Mouse (Mus musculus): ENCODE results near the gene Zmiz1.

The Zmiz1 gene

DNA sequence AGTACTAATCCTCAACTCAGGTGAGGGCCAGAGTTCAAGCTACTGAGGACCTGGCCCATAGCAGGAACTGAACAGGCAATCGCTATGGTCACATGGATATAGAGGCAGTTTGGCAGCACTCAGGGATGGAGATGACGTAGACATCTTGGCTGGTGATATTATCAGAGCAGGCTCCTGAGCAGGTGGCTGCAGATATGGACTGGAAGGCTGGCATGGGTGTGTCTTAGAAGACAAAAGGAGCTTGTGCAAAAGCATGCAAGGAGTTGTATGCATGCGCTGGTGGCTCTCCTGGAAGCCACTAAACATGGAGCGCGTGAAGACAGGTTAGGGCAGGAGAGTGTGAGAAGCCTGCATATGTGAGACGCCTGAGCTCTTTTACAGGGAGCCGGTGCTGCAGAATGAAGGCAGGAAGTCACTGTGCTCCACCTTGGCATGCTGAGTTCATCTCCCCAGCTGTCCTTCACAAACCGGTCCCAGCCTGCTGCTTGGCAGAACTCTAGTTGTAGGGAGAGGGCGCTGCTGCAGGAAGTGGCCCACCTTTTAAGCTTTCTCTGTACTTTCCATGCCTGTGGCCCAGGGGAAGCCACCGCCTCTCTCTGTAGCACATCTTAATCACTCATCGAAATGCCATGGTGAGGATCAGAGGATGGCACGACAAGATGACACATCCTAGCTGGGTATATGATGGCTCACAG, 4.8 kb upstream of the Zmiz1 start:
- in situ Hi-C loops (cut with MboI, MseI), result loop anchor here (10.0 to 25.0 kb wide), 2 partner anchors 111 to 967 kb away; partner anchors contain the start of genes Polr3a and Rps24

DNA sequence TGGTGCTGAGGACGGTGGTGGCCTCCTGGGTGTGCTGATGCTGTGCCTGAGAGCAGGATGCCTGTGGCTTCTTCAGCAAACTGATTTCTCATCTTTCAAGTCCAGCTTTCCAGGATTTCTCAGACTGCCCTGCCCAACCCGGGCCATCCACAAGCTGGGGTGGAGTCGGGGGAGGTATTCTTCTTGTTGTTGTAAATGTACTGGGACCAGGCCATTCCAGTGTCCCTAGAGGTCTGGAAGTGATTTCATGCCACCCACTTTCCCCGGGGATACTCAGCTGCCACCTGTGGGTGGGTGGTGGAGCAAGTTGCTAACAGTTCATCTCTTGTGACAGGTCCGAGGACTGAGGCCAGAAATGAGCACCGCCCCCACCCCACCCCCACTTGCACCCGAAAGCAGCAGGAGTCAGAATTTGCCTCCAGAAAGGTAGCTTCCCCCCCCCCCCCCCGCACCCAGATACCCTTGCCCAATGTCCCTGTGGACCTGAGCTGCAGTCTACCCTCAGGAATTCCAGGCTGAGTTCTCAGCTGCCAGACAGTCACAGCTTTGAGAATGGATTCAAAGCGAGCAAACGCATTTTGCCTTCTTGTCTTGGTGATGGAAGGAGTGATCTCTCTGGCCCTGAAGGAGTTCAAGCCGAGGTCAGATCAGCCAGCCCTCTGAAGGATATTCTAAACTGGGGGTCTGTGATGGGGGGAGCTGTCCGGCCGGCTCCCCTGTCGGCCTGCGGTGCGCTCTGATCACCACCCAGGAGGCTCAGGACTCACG, 2.1 kb upstream of the Zmiz1 start:
- in situ Hi-C loops (cut with MboI, MseI), result loop anchor here (5.0 to 25.0 kb wide), 3 partner anchors 108 to 970 kb away; partner anchors contain the start of genes Polr3a and Rps24

DNA sequence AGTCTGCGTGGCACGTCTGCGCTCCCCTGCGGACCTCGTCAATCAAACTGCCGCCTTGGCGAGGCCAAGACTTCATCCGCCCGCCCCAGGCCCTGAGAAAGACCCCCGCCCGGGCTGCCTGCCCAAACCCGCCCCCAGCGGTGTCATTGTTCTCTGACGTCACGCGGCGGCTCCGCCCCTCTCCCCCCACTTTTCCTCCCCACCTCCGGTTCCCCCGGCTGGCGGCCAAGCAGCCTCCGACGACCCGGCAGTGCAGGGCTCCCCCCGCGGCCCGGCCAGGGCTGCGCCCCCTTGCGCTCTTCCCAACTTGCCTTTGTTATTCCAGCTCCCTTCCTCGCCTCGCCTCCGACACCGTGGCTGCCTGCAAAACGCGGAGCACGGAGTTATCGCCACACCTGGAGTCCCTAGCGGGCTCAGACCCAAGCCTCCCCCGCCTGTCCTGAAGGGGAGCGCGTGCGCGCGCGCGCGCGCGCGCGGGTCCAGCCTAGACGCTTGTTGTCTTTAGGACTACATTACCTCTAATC, 1.5 kb upstream of the Zmiz1 start:
- in situ Hi-C loops (cut with MboI, MseI), result loop anchor here (5.0 to 25.0 kb wide), 3 partner anchors 107 to 970 kb away; partner anchors contain the start of genes Polr3a and Rps24

DNA sequence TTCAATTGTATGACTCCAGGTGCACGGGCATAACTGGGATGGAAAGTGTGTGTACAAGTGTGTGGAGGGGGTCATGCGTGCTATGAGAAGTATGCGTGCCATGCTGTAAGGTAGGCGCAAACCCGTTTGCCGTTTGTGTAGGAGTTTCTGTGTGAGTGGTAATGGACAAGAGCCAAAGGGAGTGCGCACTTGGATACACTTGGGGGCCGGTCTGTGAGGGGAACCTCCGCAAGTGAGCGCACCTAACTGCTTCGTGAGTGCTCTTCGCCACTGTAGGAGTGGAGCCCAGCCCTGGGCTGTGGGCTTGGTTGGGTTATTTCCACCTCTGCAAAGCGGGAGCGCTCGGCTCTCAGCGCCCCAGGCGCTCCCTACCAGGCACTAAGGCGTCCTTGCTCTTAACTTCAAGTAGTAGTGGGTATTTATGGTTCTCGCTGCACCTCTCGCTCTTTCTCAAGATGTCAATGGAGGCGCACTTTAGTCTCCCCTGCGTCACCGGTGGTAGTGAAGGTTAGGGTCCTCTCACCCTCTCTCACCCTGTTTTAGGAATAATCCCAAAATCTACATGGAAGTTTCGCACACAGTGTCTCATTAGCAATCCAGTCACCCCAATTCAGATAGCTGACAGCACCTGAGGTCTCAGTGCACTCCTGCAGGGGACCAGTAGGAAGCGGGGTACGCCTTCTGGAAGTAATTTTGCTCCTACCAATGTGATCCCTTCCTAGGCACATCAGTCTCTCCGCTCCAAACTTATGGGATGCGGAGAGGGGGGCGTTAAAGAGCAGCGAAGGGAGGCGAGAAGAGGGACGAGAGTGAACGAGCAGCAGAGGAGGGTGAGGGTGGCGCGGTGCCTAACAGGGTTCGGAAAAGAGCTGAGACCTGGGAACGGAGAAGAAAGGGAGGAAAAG, 622 bp upstream of the Zmiz1 start:
- in situ Hi-C loops (cut with MboI, MseI), result loop anchor here (5.0 to 25.0 kb wide), 3 partner anchors 106 to 971 kb away; partner anchors contain the start of genes Polr3a and Rps24

DNA sequence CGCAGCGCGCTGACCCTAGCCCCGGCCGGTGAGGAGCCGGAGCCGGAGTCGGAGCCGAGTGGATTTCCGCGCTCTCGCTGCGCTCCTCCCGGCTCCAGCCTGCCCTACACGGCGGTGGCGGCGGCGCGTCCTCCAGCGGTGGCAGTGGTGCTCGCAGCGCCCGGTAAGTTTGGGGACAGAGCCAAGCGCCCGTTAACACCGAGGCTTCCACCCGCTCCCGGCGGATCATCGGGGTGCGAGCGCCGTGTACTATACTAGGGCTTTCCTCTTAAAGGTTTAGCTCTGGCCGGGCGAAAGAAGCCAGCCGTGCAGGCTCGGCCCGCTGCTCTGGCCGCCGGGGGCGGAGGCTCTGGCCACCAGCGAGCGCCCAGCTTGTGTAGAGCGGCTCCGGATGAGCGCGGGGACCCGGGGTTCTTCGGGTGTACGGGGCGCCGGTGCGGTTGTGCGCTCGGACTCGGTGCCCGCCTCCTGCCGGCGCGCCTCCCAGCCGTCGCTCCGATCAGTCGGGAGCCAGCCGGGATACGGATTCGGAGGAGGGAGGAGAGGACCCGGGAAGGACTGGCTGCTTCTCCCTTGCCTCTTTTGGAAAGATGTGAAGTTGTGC, 511 bp downstream of the Zmiz1 start:
- in situ Hi-C loops (cut with MboI, MseI), result loop anchor here (5.0 to 25.0 kb wide), 3 partner anchors 105 to 972 kb away; partner anchors contain the start of genes Polr3a and Rps24

DNA sequence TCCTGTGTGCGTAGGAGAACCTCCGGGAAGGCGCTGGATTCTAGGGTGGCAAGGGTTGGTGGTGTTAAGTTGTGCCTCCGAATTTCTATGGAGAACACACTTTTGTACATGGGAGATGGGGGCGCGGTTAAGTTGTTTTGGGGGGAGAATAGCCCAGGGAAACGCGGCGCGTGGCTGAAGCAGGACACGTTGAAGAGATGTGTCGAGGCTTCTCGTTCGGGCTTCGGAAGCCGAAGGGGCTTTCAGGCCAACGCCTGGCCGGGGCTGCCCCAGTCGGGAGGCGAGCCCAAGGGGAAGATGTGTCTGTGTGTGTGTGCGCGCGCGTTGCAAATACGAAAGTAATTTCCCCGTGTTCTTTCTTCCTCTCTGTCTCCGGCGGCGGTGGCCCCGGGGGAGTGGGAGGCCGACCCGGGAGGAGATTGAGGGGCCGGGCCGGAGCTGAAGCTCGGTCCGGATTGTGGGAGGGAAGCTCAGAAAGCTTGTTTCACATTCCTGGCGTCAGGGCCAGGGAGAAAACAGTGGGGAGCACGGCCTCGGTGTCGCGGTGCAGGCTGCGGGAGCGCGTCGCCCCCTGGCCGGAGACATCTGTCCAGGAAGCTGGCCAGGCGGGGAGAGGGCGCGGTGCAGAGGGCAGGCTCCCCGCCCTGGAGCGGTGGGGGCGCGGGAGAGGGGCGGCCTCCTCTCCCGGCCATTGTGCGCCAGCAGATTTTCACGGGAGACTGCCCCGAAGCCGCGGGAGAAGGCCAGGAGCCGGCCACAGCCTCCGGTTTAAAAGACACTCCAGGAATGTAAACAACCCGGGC, 1.2 kb downstream of the Zmiz1 start:
- in situ Hi-C loops (cut with MboI, MseI), result loop anchor here (5.0 to 25.0 kb wide), 3 partner anchors 105 to 973 kb away; partner anchors contain the start of genes Polr3a and Rps24

DNA sequence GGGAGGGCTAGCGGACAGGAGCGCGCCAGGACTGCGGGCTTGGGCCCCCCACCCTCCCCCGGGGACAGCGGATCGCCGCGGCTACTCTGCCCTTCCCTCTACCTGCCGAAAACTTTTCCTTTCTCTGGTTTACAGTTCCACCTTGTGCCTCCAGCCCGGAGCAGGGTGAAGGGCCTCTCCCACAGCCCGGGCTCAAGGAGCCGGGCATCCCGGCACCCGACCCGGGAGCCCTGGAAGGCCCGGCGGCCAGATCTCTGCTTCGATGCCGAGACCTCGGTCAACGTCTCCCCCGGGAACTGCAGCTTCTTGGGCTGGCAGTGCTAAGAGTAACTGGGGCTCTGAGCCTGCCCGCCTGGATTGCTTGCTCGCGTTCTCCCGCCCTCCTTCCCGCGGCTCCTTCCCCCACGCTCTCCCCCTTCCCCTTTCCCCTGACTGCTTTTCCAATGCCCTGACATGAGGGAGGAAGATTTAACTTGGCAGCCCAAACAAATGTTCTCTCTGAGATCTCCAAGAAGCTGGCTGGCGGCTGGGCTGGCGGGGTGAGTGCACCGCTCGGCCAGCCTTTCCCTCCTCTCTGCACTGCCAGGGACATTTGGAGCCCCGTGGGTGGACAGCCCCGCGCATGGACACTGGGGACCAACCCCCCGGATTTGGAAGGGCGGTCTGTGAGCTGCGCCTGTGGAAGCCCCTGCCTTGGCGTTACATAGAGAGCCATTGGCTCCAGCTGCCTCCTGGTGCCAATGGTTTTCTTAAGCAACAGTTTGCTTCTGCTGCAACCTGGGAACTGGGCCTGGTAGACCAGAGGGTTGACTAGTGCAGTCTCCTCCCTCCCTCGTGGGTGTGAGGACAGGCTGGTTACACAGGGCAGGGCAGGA, 2.1 kb downstream of the Zmiz1 start:
- in situ Hi-C loops (cut with MboI, MseI), result loop anchor here (25.0 kb wide), 1 partner anchor 974 kb away; the partner anchor contains the start of genes Polr3a and Rps24

DNA sequence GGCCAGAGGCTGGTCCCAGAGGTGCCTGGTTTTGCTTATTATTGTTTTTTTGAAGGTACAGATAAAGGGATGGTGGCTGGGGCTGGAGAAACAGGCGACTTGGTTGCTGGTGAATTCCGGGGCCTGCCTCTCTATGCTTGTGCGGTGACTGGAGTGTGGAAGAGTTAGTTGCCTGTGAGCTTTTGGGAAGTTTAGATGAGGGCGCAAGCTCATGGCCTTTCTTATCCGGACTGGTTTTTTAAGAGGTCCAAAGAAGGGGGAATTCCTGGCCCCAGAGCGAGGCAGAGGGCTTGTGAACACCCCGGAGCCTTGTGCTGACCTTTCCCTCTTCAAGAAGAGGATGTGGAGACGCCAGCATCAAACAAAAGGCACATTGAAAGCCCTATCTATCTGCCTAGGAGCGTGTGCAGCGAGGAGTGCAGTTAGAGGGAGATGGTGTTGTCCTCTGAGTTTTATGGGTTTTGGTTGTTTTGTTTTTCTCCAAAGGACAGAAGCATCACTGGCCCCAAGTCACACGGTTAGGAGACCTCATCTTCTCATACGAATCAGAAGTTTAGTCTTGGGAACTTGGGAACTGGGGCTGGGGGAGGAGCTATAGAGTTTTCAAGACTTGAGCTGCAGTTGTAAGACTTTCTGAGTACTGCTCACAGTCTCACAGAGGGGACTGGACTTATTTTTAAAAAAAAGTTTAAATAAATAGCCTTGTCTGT, 2.8 kb downstream of the Zmiz1 start:
- in situ Hi-C loops (cut with MboI, MseI), result loop anchor here (25.0 kb wide), 1 partner anchor 975 kb away; the partner anchor contains the start of genes Polr3a and Rps24

DNA sequence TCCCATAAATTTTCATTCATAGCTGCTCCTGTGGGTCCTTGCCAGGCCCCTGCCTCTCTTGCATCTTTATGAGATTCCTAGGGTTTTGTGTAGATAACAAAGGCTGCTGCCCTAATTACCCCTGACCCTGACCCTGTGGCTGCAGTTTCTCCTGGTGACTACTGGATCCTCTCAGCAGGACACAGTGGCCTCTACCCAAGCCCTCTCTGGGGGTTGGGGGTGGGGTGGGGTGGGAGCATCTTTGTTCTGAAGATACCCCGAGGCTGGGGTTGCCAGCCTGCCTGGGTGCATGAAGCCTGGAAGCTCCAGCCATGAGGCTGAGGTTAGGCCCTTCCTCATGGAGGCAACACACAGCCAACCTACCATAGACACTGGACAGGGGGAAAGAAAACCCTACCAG, 4.0 kb downstream of the Zmiz1 start:
- in situ Hi-C loops (cut with MboI, MseI), result loop anchor here (25.0 kb wide), 1 partner anchor 976 kb away; the partner anchor contains the start of genes Polr3a and Rps24

DNA sequence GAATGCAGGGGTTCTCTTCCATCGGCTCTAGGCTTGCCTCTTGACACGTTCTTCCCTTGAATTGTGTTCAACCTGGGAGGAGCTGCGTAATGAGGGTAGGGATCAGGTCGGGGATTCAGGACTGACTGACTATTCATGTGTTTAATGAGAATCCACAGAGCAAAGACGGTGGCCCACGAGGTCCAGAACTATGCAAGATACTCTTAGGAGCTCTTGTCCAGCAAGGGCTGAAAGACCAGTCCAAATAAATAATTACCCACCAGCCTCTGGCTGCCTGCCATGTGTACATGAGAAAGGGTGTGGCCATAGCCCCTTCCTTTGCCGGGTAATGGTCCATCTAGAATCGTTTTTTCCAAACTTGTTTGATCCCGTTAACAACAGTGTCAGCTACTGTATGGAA, 4.9 kb downstream of the Zmiz1 start:
- in situ Hi-C loops (cut with MboI, MseI), result loop anchor here (25.0 kb wide), 1 partner anchor 977 kb away; the partner anchor contains the start of genes Polr3a and Rps24

DNA sequence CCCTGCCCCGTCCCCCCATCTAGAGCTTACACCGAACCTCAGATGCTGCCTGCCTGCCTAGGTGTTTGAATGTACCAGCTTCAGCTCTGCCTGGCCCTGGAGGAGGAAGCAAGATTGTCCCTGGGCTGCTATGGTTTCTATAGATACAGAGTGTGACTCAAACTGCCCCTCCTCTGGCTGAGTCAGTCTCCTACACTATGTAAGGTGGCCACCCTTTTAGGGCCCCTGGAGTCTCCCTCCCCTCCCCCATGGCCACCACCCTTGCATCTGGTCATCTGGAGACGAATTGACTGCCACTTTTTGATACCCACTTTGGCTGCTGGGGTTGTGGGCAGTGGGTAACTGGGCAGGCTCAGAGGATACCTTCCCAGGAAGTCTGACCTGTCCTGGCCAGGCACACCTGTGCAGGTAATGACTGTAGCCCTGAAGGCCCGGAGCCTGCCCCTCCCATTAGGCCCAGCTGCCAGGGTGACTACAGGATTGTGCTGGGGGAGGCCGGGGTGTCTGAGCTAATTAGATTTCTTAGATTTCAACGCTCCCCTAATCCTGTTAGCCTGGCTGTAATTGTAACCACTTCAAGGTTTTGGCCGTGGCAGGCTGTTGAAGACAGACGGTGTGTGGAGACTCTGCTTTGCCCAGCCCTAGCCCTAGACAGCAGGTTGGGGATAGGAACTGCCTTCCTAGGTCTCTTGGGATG, 5.8 kb downstream of the Zmiz1 start:
- in situ Hi-C loops (cut with MboI, MseI), result loop anchor here (25.0 kb wide), 1 partner anchor 977 kb away; the partner anchor contains the start of genes Polr3a and Rps24

DNA sequence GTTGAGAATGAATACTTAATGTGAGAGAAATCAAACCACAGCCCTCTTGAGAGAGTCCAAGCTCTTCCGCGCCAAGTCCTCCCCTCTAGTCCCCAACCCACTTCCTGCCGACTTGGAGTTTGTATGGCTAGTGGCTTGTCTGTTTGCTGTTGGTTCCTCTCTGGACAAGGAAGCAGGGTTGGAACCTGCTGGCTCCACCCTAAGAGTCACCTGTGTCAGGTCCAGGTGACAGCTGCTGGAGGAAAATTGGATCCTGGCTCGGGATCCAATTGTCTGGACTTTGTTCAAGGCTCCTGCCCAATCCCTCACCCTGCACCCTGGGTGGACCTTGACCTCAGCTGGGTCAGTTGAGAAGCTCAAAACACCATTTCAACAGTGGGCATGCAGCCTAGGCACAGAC, 7.4 kb downstream of the Zmiz1 start:
- in situ Hi-C loops (cut with MboI, MseI), result loop anchor here (25.0 kb wide), 1 partner anchor 979 kb away; the partner anchor contains the start of genes Polr3a and Rps24

DNA sequence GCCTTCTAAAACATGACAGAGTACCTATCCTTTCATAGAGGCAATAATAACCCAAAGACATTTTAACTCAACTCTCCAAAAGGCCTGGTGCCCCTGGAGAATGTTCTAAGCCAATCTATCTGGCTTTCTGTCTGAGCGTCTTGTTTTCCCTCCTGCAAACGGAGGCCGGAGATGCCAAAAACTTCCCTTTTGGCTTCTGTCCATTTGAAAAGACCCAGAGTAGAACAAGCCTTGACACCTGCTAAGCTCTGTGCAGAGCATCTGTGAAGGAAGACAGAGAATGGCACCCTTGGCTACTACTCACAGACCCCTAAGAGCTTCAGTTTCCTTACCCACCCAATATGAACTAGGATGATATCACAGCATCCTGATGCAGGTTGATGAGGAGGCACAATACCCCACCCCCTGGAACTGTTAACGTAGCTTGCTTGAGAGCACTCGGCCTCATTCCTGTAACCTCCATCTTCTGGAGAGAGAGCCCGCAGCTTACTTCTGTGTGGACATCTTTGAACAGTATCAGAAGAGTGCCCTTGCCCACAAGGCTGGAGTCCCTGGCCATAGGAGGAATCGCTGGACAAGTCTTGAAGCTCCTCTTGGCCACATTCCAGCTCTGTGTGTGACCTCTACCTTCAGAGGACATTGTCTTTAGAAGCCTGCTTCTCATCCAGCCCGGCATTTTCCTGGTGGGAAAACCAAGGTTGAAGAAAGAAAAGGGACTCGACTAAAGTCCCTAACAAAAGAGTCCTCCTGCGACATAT, 9.1 kb downstream of the Zmiz1 start:
- in situ Hi-C loops (cut with MboI, MseI), result loop anchor here (25.0 kb wide), 1 partner anchor 981 kb away; the partner anchor contains the start of genes Polr3a and Rps24

DNA sequence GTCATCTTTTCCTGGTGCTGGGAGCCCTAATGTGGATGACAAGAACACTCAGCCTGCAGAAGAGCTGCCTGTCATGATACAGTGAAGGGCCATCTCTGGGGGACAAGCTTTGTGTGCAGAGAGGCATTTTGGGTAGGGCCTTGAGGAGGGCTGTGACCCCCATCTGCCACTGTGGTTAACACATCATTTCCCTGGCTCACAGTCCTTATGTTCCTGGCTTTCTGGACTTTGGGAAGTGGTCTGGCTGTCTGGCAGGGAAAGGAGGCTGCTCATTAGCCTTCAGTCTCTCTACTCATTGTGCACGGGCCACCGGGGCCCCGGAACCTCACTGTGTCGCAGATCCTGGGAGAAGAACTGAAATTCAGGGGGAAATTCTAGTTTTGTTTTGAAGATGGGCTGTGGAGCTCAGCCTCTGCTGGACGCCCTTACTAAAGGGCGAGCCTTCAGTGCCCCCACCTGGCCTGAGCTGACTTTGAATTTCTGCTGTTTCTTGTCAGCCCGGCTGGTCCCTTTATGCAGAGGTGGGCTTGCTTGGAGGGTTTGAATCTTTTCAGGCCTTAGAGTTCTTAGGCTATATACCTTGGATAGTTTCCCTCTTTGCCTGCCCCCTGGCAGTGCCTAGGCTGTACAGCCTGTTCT, 10.0 kb downstream of the Zmiz1 start:
- in situ Hi-C loops (cut with MboI, MseI), result loop anchor here (25.0 kb wide), 1 partner anchor 982 kb away; the partner anchor contains the start of genes Polr3a and Rps24

DNA sequence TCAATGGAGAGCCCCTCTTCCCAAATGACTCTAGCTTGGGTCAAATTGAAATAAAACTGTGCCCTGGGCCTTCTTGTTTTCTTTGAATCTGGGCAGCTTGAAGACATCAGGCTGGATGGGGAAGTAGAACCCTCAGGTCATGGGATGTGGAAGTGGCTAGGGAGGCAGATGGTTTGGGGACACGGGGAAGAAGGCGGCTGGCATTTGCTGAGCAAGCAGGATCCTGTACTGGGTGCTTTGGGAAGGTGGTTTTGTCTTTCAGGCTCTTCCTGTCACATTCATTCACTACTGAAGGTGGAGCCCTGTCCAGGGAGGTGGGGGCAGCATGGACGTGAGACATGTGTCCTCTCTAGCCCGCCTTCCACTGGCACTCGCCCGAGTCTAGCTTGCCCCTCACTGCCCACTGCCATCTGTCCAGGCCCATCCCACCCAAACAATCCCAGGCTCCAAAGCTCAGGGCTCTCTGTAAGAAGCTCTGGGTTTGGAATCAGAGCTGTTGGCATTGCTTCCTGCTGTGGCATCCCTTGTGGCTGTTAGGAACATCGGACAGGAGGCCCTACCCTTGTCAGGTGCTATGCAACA, 11.3 kb downstream of the Zmiz1 start:
- in situ Hi-C loops (cut with MboI, MseI), result loop anchor here (25.0 kb wide), 1 partner anchor 983 kb away; the partner anchor contains the start of genes Polr3a and Rps24

All from T-helper 1 cell (primary cell).